Mouse (Mus musculus) spleen, postnatal 14 days (tissue): ENCODE results near the gene Zfp235.

Experiments used
- DNase-seq, 2 experiments: peaks; one replicate each; pipeline ENCODE4 v3.0.0; 2021 to 2022; ENCODE audit warnings: low spot score in 2 of 2

Gene Zfp235

GRCm38 (mm10) chr7:24133996-24134828 lies at the start of gene Zfp235:
Gene Zfp235, plus strand, starts transcription at chr7:24134169.
- DNase-seq, result peak; percentile 47 to 72

- no peak for DNase-seq
Observed at GRCm38 (mm10) chr7:24086871-24087270, 47.1 kb upstream of the Zfp235 start.

GRCm38 (mm10) chr7:24087485-24088125 lies 46.4 kb upstream of the Zfp235 start:
- DNase-seq, result no peak

GRCm38 (mm10) chr7:24104403-24104802 lies 29.6 kb upstream of the Zfp235 start:
- DNase-seq, result no peak

GRCm38 (mm10) chr7:24105144-24105703 lies 28.7 kb upstream of the Zfp235 start:
- no peak for DNase-seq

GRCm38 (mm10) chr7:24110839-24111238 lies 23.1 kb upstream of the Zfp235 start:
- no peak for DNase-seq

- no peak for DNase-seq
Observed at GRCm38 (mm10) chr7:24111772-24112155, 22.2 kb upstream of the Zfp235 start.

- DNase-seq, result no peak
Observed at GRCm38 (mm10) chr7:24112156-24112856, 21.7 kb upstream of the Zfp235 start, which contains the start of gene Zfp112. Gene Zfp112, plus strand, starts transcription at chr7:24112314.

- DNase-seq, result no peak
Observed at GRCm38 (mm10) chr7:24113001-24113400, 21.0 kb upstream of the Zfp235 start.

GRCm38 (mm10) chr7:24116655-24117054 lies 17.3 kb upstream of the Zfp235 start:
- DNase-seq, result no peak

GRCm38 (mm10) chr7:24133425-24133995 lies 459 bp upstream of the Zfp235 start:
- no peak for DNase-seq

GRCm38 (mm10) chr7:24142566-24142965 lies 8.6 kb downstream of the Zfp235 start:
- no peak for DNase-seq

- no peak for DNase-seq
Observed at GRCm38 (mm10) chr7:24153272-24153671, 19.3 kb downstream of the Zfp235 start.

- DNase-seq, result no peak
Observed at GRCm38 (mm10) chr7:24172191-24172590, 38.2 kb downstream of the Zfp235 start.

- DNase-seq, result peak in 1 of 2 experiments; percentile 8
Observed at GRCm38 (mm10) chr7:24174618-24175336, 40.8 kb downstream of the Zfp235 start, which contains the start of gene Zfp114. Gene Zfp114, plus strand, starts transcription at chr7:24175060.

GRCm38 (mm10) chr7:24175337-24175711 lies 41.4 kb downstream of the Zfp235 start:
- DNase-seq, result no peak

GRCm38 (mm10) chr7:24187611-24188010 lies 53.6 kb downstream of the Zfp235 start:
- DNase-seq, result no peak

- DNase-seq, result no peak
Observed at GRCm38 (mm10) chr7:24188901-24189570, 55.1 kb downstream of the Zfp235 start.

GRCm38 (mm10) chr7:24189571-24189944 lies 55.6 kb downstream of the Zfp235 start:
- no peak for DNase-seq

GRCm38 (mm10) chr7:24191361-24191760 lies 57.4 kb downstream of the Zfp235 start:
- DNase-seq, result no peak
